Mouse (Mus musculus) lung, postnatal 0 days (tissue): ENCODE measurements around the gene Tagln3. TPM values are rescaled to one million over a fixed set of nuclear protein-coding genes. Genes with fewer than 3 reads are reported as not detected.

Experiments used
- ATAC-seq: fragments of 200-750 bp; cut with Nextera tagmentation; 2 replicates; pipeline ENCODE4 v1.8.0; 2017; ENCODE audit warnings: moderate library complexity
- DNase-seq: peaks from one replicate; pipeline ENCODE4 v3.0.0-alpha.2; 2016; ENCODE audit warnings: low spot score
- H3K27ac ChIP-seq: fragments of 300-500 bp; sonication (generic); 2 replicates; pipeline ENCODE4 v1.5.1; 2014; ENCODE audit warnings: antibody characterized with exemption, mild to moderate bottlenecking, low read length, mixed read lengths
- H3K27me3 ChIP-seq: fragments of 300-500 bp; sonication (generic); replicated peaks from 2 replicates; pipeline ENCODE4 v1.6.1; 2014; ENCODE audit warnings: low read length, mixed read lengths; ENCODE audit not compliant: insufficient read depth
- H3K36me3 ChIP-seq: fragments of 300-500 bp; sonication (generic); 2 replicates; pipeline ENCODE4 v1.6.1; 2014; ENCODE audit warnings: low read length, mixed read lengths; ENCODE audit not compliant: insufficient read depth
- H3K4me1 ChIP-seq: fragments of 300-500 bp; sonication (generic); 2 replicates; pipeline ENCODE4 v1.6.1; 2014; ENCODE audit warnings: antibody characterized with exemption, low read depth, low read length, mixed read lengths; ENCODE audit not compliant: insufficient read depth
- H3K4me2 ChIP-seq: fragments of 300-500 bp; sonication (generic); replicated peaks from 2 replicates; pipeline ENCODE4 v1.6.1; 2014; ENCODE audit warnings: low read depth, mild to moderate bottlenecking, low read length, moderate library complexity, mixed read lengths
- H3K4me3 ChIP-seq: fragments of 300-500 bp; sonication (generic); 2 replicates; pipeline ENCODE4 v1.5.1; 2014; ENCODE audit warnings: low read depth, low read length
- H3K9ac ChIP-seq: fragments of 300-500 bp; sonication (generic); replicated peaks from 2 replicates; pipeline ENCODE4 v1.6.1; 2014; ENCODE audit warnings: low read depth, mild to moderate bottlenecking
- H3K9me3 ChIP-seq: fragments of 300-500 bp; sonication (generic); 2 replicates; pipeline ENCODE4 v1.6.1; 2016; ENCODE audit warnings: low read length, mixed read lengths
- CTCF ChIP-seq: IDR thresholded peaks from 2 replicates; pipeline ENCODE4 v1.5.1; 2016; ENCODE audit warnings: antibody characterized with exemption, mild to moderate bottlenecking
- EP300 ChIP-seq: IDR thresholded peaks from 2 replicates; pipeline ENCODE4 v1.6.1; 2016; ENCODE audit warnings: antibody characterized with exemption, mild to moderate bottlenecking, control low read depth
- WGBS: fragments of 180-500 bp; shearing (Covaris S2); extraction: QIAGEN DNeasy Blood & Tissue Kit; methylation state at CpG from one replicate; pipeline ENCODE4 v1.1.7; 2014; 5-methylcytosine and 5-hydroxymethylcytosine counted together
- polyA plus RNA-seq: library from polyadenylated mRNA; unstranded; fragments of >200 nt; fragmentation: Nextera tagmentation; extraction: Ambion mirVana; gene quantifications from 2 replicates; pipeline ENCODE4 v1.2.1, GENCODE M21; 2015

Gene Tagln3
- polyA plus RNA-seq, 1 experiment from 2014 or later = 0.53 TPM

DNA sequence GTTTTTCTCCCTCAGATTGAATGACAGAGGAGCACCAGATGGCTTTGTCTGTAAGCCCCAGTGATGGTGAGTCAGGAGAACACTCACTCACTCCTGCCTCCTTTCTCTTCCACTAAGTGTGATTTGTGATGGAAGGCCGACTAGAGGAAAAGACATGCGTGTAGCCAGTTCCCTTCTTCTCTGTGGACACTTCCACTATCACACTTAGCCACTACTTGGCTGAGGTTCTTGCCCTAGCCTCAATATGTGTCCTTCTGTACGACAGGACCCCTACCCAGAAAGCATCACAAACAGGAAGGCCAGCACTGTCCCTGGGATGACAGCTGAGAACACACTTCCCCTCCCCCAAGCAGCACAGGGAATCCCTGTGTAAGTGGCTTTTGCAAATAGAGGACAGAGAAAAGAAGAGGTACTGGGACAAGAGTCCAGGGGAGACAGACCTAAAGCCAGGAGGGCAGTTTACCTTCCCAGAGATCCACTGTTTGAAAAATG is 1.9 kb downstream of the Tagln3 start:
- no peak overlapping the region for H3K9ac ChIP-seq

GRCm38 (mm10) chr16:45720022-45720630 is 4.3 kb downstream of the Tagln3 start:
- no peak for DNase-seq
- Histone ChIP-seq H3K4me3 (no peak overlapping the region), H3K27ac (no peak overlapping the region), H3K27me3 (no peaks in the 10 kb centered on the region), H3K4me2 (no peak overlapping the region), H3K4me1 (no peaks in the 10 kb centered on the region; the same call in 1 of the 2 replicates), H3K36me3 (no peaks in the 10 kb centered on the region), H3K9ac (no peak overlapping the region), H3K9me3 (no peaks in the 10 kb centered on the region)
- no peak for ATAC-seq
- TF ChIP-seq CTCF (no peak), EP300 (no peak)
- 86% methylated on average over 10 of the region's 10 CpGs for WGBS

More for the DNA sequence above, 1.9 kb downstream of the Tagln3 start:
- Histone ChIP-seq H3K4me1 (no peaks in the 10 kb centered on the region; the same call in 1 of the 2 replicates), H3K27me3 (no peaks in the 10 kb centered on the region), H3K4me2 (no peak overlapping the region), H3K4me3 (no peak overlapping the region), H3K36me3 (no peaks in the 10 kb centered on the region), H3K27ac (no peak overlapping the region), H3K9me3 (no peaks in the 10 kb centered on the region)
- DNase-seq (no peak), ATAC-seq (no peak)
- WGBS = 60% methylated on average over 3 of the region's 3 CpGs
- TF ChIP-seq EP300 (no peak), CTCF (no peak)

GRCm38 (mm10) chr16:45718296-45718695 is 6.1 kb downstream of the Tagln3 start:
- 78% methylated on average over 4 of the region's 4 CpGs for WGBS
- Histone ChIP-seq H3K4me1 (no peaks in the 10 kb centered on the region), H3K27ac (no peak overlapping the region), H3K4me3 (no peak overlapping the region), H3K27me3 (no peaks in the 10 kb centered on the region), H3K9ac (no peak overlapping the region), H3K36me3 (no peaks in the 10 kb centered on the region), H3K9me3 (no peaks in the 10 kb centered on the region), H3K4me2 (no peak overlapping the region)
- no peak for ATAC-seq
- no peak for DNase-seq
- no peak for TF ChIP-seq CTCF
- TF ChIP-seq EP300 = no peak

GRCm38 (mm10) chr16:45714489-45715150 is 9.8 kb downstream of the Tagln3 start:
- no peak overlapping the region for H3K4me2 ChIP-seq
- WGBS = 67% methylated on average over 5 of the region's 5 CpGs
- no peaks in the 10 kb centered on the region for H3K36me3 ChIP-seq
- H3K9ac ChIP-seq = no peak overlapping the region
- H3K27me3 ChIP-seq = no peaks in the 10 kb centered on the region
- no peak overlapping the region for H3K4me3 ChIP-seq
- DNase-seq (no peak), ATAC-seq (no peak)
- no peak overlapping the region for H3K27ac ChIP-seq
- H3K4me1 ChIP-seq = no peaks in the 10 kb centered on the region
- TF ChIP-seq EP300 (no peak), CTCF (no peak)
- H3K9me3 ChIP-seq = no peaks in the 10 kb centered on the region

GRCm38 (mm10) chr16:45713878-45714277 is 10.5 kb downstream of the Tagln3 start:
- no peak for DNase-seq
- H3K4me3 ChIP-seq = no peak overlapping the region
- H3K27ac ChIP-seq = no peak overlapping the region
- H3K4me1 ChIP-seq = no peaks in the 10 kb centered on the region
- ATAC-seq = no peak
- no peak for TF ChIP-seq CTCF
- H3K36me3 ChIP-seq = no peaks in the 10 kb centered on the region
- H3K9ac ChIP-seq = no peak overlapping the region
- H3K9me3 ChIP-seq = no peaks in the 10 kb centered on the region
- no peaks in the 10 kb centered on the region for H3K27me3 ChIP-seq
- no peak overlapping the region for H3K4me2 ChIP-seq
- WGBS = 74% methylated on average over 1 of the region's 1 CpGs

GRCm38 (mm10) chr16:45713261-45713660 is 11.1 kb downstream of the Tagln3 start:
- Histone ChIP-seq H3K9ac (no peak overlapping the region), H3K36me3 (no peaks in the 10 kb centered on the region), H3K4me2 (no peak overlapping the region), H3K9me3 (no peaks in the 10 kb centered on the region), H3K4me3 (no peak overlapping the region), H3K4me1 (no peaks in the 10 kb centered on the region), H3K27ac (no peak overlapping the region), H3K27me3 (no peaks in the 10 kb centered on the region)
- DNase-seq = no peak
- no peak for ATAC-seq
- no peak for TF ChIP-seq CTCF
- TF ChIP-seq EP300 = no peak
- WGBS = 76% methylated on average over 5 of the region's 5 CpGs
